Mouse (Mus musculus): ENCODE results near the gene Tln2. TPM values are rescaled to one million over a fixed set of nuclear protein-coding genes. Genes with fewer than 3 reads are reported as not detected.
A peak's percentile ranks its signal among the peaks of the same experiment; 100 is the strongest.

Gene Tln2
- total RNA-seq, 2 experiments from 2014 or later = 0.27 to 0.75 TPM

DNA sequence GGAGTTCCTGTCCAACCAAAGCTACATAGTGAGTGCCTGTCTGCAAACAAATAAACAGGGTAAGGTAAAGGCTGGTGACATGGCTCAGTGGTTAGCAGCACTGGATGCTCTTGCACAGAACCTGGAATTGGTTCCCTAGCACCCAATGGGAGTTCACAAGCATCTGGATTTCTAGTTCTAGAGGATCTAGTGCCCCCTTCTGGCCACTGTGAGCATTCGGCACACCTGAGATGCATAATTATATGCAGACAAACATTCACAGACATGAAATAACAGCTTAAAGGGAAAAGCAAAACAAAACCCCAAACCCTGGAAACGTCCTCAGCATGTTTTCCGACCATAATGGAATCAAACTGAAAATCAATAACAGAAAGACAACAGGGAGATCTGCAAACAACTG lies 191.4 kb downstream of the Tln2 start:
- ATAC-seq (replicated peaks; ENCODE audit: poor library complexity) = no peak

DNA sequence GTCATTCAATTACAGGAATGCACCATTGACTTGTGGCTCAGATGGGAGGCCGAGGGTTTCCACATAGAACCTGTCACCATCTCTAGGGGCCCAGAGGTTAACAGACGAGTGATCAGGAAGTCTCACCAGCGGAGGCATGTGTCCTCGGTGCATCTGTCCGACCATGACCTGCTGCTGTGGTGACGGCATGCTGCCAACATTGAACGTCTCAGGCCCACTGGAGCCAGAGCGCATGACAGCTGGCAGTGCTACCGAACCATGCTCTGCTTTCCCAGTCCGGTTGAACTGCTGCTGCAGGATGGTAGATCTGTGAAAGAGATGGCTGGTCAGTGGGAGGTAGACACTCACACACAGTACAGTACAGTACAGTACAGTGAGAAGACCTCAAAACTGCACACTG lies 197.0 kb downstream of the Tln2 start:
- no peak for ATAC-seq (replicated peaks; ENCODE audit: poor library complexity)

GRCm38 (mm10) chr9:67362053-67362452 lies 197.4 kb downstream of the Tln2 start:
- no peak for ATAC-seq (replicated peaks; ENCODE audit: poor library complexity)

- no peak for ATAC-seq (replicated peaks; ENCODE audit: poor library complexity)
These were observed 198.0 kb downstream of the Tln2 start for GRCm38 (mm10) chr9:67361511-67361910.

DNA sequence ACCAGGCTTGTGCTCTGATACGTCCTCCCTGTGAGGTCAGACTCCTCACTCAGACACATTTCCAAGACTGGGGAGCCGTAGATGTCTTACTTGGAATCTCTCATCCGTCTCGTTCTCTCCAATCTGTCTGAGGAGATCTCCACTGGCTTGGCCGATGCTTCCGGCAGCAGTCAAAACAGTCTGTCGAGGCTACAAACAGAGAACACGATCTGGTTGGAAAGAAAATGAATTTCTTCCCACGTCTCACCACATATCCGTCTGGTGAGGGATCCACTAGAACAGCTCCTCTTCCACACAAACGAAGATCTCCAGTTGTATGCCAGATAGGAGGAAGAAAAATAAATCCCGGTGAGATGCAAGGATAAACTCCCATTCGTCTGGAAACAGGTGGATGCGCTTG lies 205.1 kb downstream of the Tln2 start:
- ATAC-seq (replicated peaks; ENCODE audit: poor library complexity) = no peak

- no peak for ATAC-seq (replicated peaks; ENCODE audit: poor library complexity)
These were observed 206.1 kb downstream of the Tln2 start for GRCm38 (mm10) chr9:67353365-67353764.

GRCm38 (mm10) chr9:67348983-67349382 lies 210.5 kb downstream of the Tln2 start:
- ATAC-seq (replicated peaks; ENCODE audit: poor library complexity) = no peak

GRCm38 (mm10) chr9:67347184-67347583 lies 212.3 kb downstream of the Tln2 start:
- ATAC-seq (replicated peaks; ENCODE audit: poor library complexity) = no peak

GRCm38 (mm10) chr9:67331281-67331680 lies 228.2 kb downstream of the Tln2 start:
- no peak for ATAC-seq (replicated peaks; ENCODE audit: poor library complexity)

GRCm38 (mm10) chr9:67328451-67328850 lies 231.1 kb downstream of the Tln2 start:
- ATAC-seq (replicated peaks; ENCODE audit: poor library complexity) = no peak

- ATAC-seq (replicated peaks; ENCODE audit: poor library complexity) = no peak
These were observed 237.6 kb downstream of the Tln2 start for GRCm38 (mm10) chr9:67321886-67322285.

DNA sequence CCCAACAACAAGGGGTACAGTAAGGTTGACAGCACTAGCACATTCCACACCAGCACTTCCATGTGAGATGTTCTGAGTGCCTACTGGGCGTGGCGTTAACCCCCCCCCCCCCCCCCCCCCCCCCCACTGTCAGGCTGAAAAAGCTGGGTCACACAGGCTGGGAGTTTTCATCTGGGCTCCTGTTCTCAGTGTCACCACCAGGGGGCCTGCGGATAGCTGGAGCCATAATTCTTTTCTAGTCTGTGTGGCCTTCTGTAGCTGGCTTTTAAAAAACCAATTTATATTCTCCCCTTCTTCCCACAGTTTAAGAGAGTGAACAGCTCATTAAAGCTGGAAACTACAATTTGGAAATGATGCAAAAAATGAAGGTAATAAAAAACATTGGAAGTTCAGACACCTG lies 244.1 kb downstream of the Tln2 start:
- ATAC-seq (replicated peaks; ENCODE audit: poor library complexity) = 0 out of 2 replicates have a peak, but pooled peaks have one; percentile 29

DNA sequence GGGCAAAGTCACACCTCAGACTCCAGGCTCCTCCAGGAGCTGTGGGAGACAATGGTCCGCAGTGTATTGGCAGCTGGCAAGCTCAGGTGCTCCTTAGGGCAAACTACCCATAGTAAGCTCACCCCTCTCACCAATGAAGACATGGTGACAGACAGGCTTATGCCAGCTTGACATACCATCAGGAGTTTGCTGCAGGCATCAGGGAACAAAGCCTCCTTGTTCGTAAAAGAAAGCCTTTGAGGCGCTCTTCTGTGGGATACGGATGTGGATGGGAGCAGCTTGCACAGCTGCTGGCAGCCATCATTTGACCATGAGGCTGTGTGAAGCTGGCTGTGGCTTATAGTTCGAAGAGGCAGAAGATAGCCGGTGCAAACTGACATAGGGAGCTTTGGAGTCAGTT lies 254.5 kb downstream of the Tln2 start:
- no peak for ATAC-seq (replicated peaks; ENCODE audit: poor library complexity)

- ATAC-seq (replicated peaks; ENCODE audit: poor library complexity) = no peak
These were observed 255.5 kb downstream of the Tln2 start for GRCm38 (mm10) chr9:67303986-67304385.

DNA sequence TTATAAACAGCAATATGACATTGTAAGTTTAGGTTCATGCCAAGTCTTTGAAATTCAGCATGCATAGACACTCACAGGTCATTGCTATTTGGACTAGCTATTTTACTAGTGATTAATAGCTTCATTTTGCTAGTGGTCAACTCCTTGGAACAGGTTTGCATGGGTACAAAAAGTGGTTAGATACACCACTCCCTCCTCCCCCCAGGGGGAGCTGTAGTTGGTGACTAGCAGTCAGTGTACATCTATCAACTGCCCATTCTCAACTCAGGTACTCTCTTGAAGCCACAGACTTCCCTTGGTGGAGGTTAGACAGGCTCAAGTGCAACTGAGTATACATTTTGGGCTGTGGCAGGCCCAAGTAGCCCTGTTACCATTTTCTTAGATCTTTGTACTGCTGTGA lies 256.5 kb downstream of the Tln2 start:
- no peak for ATAC-seq (replicated peaks; ENCODE audit: poor library complexity)

GRCm38 (mm10) chr9:67302386-67302989 lies 257.0 kb downstream of the Tln2 start:
- peak; percentile 66 for ATAC-seq (replicated peaks; ENCODE audit: poor library complexity)

DNA sequence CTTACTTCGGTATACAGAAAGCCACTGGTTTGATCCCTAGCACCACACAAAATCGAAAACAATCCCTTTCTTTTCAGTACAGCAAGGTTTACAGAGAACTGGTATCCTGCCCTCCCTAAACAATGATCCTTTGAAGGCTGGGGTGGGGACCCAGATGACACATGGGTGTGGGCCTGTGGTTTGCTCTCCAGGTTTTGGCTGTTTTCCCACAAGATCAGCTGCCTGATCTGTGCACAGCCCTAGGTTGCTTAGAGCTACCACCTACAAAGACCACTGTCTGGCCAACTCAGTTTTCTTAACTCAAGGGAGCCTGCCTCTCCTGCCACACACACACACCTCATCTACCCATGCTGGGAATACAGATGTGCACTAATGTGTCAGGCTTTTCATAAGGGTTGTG lies 257.9 kb downstream of the Tln2 start:
- no peak for ATAC-seq (replicated peaks; ENCODE audit: poor library complexity)

DNA sequence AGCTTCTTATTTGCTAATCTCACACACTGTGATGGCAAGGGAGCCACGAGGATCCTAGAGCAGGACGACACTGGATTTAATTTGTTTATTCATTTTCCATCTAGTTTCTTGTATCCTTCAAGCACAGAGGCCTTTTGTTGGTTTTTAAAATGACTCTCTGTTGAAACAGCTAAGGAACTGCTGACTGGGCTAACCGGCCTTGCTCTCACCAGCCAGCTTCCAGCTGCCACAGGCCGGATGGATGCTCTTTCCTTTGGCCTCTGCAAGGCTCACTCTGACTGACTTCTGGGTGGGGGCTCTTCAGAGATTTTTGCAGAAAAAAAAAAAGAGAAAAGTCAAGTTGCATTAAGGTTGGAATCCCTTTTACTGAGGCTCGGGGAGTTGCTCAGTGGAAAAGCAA lies 258.7 kb downstream of the Tln2 start:
- no peak for ATAC-seq (replicated peaks; ENCODE audit: poor library complexity)

GRCm38 (mm10) chr9:67300346-67300745 lies 259.2 kb downstream of the Tln2 start:
- no peak for ATAC-seq (replicated peaks; ENCODE audit: poor library complexity)

DNA sequence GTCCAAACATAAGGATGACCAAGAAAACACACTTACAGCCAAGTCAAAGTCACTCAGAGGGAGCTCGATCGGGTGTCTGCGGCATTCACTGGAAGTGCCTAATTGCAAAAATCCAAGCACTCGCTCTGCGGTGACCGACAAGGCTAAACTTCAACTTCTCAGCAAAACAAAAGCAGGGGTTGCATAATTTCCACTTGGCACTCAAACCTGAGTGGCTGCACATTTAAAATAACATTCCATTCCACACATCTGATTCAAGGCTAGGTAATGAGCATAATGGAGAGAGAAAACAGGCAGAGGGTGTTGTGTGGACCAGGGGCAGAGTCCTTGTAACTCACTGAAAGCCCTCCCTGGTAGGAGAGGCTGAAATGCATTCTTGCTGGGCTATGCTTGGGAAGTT lies 260.3 kb downstream of the Tln2 start:
- ATAC-seq (replicated peaks; ENCODE audit: poor library complexity) = no peak

- ATAC-seq (replicated peaks; ENCODE audit: poor library complexity) = no peak
These were observed 262.1 kb downstream of the Tln2 start for GRCm38 (mm10) chr9:67297236-67297889.

- ATAC-seq (replicated peaks; ENCODE audit: poor library complexity) = no peak
These were observed 272.0 kb downstream of the Tln2 start for GRCm38 (mm10) chr9:67287457-67287856.

DNA sequence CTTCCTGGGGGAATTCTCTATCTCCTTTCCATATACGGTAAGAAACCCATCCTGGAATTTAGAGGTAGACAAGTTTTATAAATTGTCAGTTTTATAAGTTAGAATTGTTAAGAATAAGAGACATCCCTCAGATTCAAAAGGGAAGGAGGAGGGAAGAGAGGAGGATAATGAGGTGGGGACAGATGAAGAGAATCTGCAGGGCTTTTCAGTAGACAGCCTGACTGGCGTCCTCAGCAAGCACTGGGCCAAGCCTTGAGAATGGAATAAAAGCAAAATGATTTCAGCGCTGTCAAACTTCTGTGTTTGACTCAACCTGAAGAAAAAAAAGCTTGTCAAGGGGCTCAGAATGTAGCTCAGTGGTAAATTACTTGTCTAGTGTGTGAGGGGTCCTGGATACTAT lies 272.7 kb downstream of the Tln2 start:
- ATAC-seq (replicated peaks; ENCODE audit: poor library complexity) = no peak
